Mouse (Mus musculus) heart, postnatal 0 days (tissue): ENCODE results near the gene Epha8.

Experiments
- CTCF ChIP-seq: IDR thresholded peaks from 2 replicates; pipeline ENCODE4 v1.5.1; 2016; ENCODE audit warnings: antibody characterized with exemption, control low read depth, low read depth
- EP300 ChIP-seq: IDR thresholded peaks from 2 replicates; pipeline ENCODE4 v1.6.1; 2016; ENCODE audit warnings: antibody characterized with exemption, low read depth

DNA sequence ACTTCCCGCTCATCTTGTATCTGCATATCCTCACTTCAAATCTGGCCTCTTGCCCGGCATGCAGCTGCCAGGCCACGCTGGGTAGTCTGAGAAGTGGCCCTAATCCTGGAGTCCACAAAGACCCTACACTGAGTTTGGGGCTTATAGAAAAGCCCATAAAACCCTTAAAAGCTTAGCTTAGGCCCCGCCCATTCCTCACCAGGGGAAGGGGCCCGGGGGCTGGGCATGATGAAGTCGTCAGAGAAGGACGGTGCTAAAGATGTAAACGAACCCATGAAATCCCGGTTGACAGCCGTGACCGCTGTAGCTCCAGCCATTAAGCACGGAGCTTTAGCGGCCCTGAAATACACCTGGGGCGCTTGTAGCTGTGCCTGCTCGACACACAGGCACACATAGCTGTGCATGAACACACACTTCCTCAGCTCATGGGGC, 8.4 kb upstream of the Epha8 start:
- TF ChIP-seq CTCF (no peak), EP300 (no peak)
